Mouse (Mus musculus): ENCODE results near the gene Gm10271. TPM values are rescaled to one million over a fixed set of nuclear protein-coding genes. Genes with fewer than 3 reads are reported as not detected.

Gene Gm10271
- polyA plus RNA-seq, 1 experiment from 2014 or later, result not detected

- Histone ChIP-seq H3K4me1 (replicated peaks; ENCODE audit: control insufficient read depth, insufficient read depth) (no peaks in the 10 kb centered on the region), H3K27me3 (ENCODE audit: control insufficient read depth, insufficient read depth, low read length) (no peaks in the 10 kb centered on the region), H3K4me3 (ENCODE audit: low read depth, low read length) (no peak overlapping the region), H3K27ac (replicated peaks) (no peak overlapping the region), H3K36me3 (ENCODE audit: control insufficient read depth, insufficient read depth, low read length) (peaks cover 2% of the 10 kb centered on the region; the same call in 1 of the 2 replicates), H3K9ac (ENCODE audit: low read length) (no peak overlapping the region), H3K4me2 (replicated peaks; ENCODE audit: low read depth) (no peak overlapping the region), H3K9me3 (ENCODE audit: control insufficient read depth, low read length) (no peaks in the 10 kb centered on the region)
- WGBS, result 58% methylated on average over 11 of the region's 11 CpGs
- no peak for ATAC-seq (ENCODE audit: low FRiP score, low TSS enrichment)
- DNase-seq (ENCODE audit: low spot score), result no peak
- no peak for TF ChIP-seq EP300 (optimal IDR thresholded peaks at IDR 0.05)
- TF ChIP-seq CTCF (IDR thresholded peaks at IDR 0.05; ENCODE audit: low read depth), result no peak
Observed at GRCm38 (mm10) chr10:116926428-116927113, 45.8 kb downstream of the Gm10271 start.

GRCm38 (mm10) chr10:116923651-116924495, 48.5 kb downstream of the Gm10271 start:
- Histone ChIP-seq H3K4me2 (replicated peaks; ENCODE audit: low read depth) (no peak overlapping the region), H3K36me3 (ENCODE audit: control insufficient read depth, insufficient read depth, low read length) (peaks cover 2% of the 10 kb centered on the region; the same call in 1 of the 2 replicates), H3K9me3 (ENCODE audit: control insufficient read depth, low read length) (no peaks in the 10 kb centered on the region), H3K9ac (ENCODE audit: low read length) (no peak overlapping the region), H3K4me1 (replicated peaks; ENCODE audit: control insufficient read depth, insufficient read depth) (no peaks in the 10 kb centered on the region), H3K27me3 (ENCODE audit: control insufficient read depth, insufficient read depth, low read length) (no peaks in the 10 kb centered on the region), H3K4me3 (ENCODE audit: low read depth, low read length) (no peak overlapping the region), H3K27ac (replicated peaks) (no peak overlapping the region)
- TF ChIP-seq CTCF (IDR thresholded peaks at IDR 0.05; ENCODE audit: low read depth) (no peak), EP300 (optimal IDR thresholded peaks at IDR 0.05) (no peak)
- WGBS, result 89% methylated on average over 19 of the region's 19 CpGs
- no peak for DNase-seq (ENCODE audit: low spot score)
- no peak for ATAC-seq (ENCODE audit: low FRiP score, low TSS enrichment)

GRCm38 (mm10) chr10:116922161-116922560, 50.2 kb downstream of the Gm10271 start:
- no peak overlapping the region for H3K27ac ChIP-seq (replicated peaks)
- H3K9ac ChIP-seq (ENCODE audit: low read length), result no peak overlapping the region
- no peak for TF ChIP-seq CTCF (IDR thresholded peaks at IDR 0.05; ENCODE audit: low read depth)
- TF ChIP-seq EP300 (optimal IDR thresholded peaks at IDR 0.05), result no peak
- H3K36me3 ChIP-seq (ENCODE audit: control insufficient read depth, insufficient read depth, low read length), result no peaks in the 10 kb centered on the region
- 84% methylated on average over 15 of the region's 15 CpGs for WGBS
- no peak overlapping the region for H3K4me2 ChIP-seq (replicated peaks; ENCODE audit: low read depth)
- no peaks in the 10 kb centered on the region for H3K27me3 ChIP-seq (ENCODE audit: control insufficient read depth, insufficient read depth, low read length)
- H3K9me3 ChIP-seq (ENCODE audit: control insufficient read depth, low read length), result no peaks in the 10 kb centered on the region
- DNase-seq (ENCODE audit: low spot score) (no peak), ATAC-seq (ENCODE audit: low FRiP score, low TSS enrichment) (no peak)
- no peaks in the 10 kb centered on the region for H3K4me1 ChIP-seq (replicated peaks; ENCODE audit: control insufficient read depth, insufficient read depth)
- H3K4me3 ChIP-seq (ENCODE audit: low read depth, low read length), result no peak overlapping the region

- no peak overlapping the region for H3K27ac ChIP-seq (replicated peaks)
- H3K4me1 ChIP-seq (replicated peaks; ENCODE audit: control insufficient read depth, insufficient read depth), result no peaks in the 10 kb centered on the region
- TF ChIP-seq EP300 (optimal IDR thresholded peaks at IDR 0.05) (no peak), CTCF (IDR thresholded peaks at IDR 0.05; ENCODE audit: low read depth) (no peak)
- DNase-seq (ENCODE audit: low spot score) (no peak), ATAC-seq (ENCODE audit: low FRiP score, low TSS enrichment) (no peak)
- H3K4me3 ChIP-seq (ENCODE audit: low read depth, low read length), result no peak overlapping the region
- no peaks in the 10 kb centered on the region for H3K9me3 ChIP-seq (ENCODE audit: control insufficient read depth, low read length)
- no peak overlapping the region for H3K4me2 ChIP-seq (replicated peaks; ENCODE audit: low read depth)
- no peaks in the 10 kb centered on the region for H3K27me3 ChIP-seq (ENCODE audit: control insufficient read depth, insufficient read depth, low read length)
- WGBS, result 87% methylated on average over 15 of the region's 15 CpGs
- no peaks in the 10 kb centered on the region for H3K36me3 ChIP-seq (ENCODE audit: control insufficient read depth, insufficient read depth, low read length)
- no peak overlapping the region for H3K9ac ChIP-seq (ENCODE audit: low read length)
Observed at GRCm38 (mm10) chr10:116921416-116921815, 51.0 kb downstream of the Gm10271 start.

- WGBS, result 75% methylated on average over 8 of the region's 8 CpGs
- Histone ChIP-seq H3K27me3 (ENCODE audit: control insufficient read depth, insufficient read depth, low read length) (no peaks in the 10 kb centered on the region), H3K27ac (replicated peaks) (no peak overlapping the region), H3K9me3 (ENCODE audit: control insufficient read depth, low read length) (no peaks in the 10 kb centered on the region), H3K4me3 (ENCODE audit: low read depth, low read length) (no peak overlapping the region), H3K4me1 (replicated peaks; ENCODE audit: control insufficient read depth, insufficient read depth) (no peaks in the 10 kb centered on the region), H3K9ac (ENCODE audit: low read length) (no peak overlapping the region), H3K36me3 (ENCODE audit: control insufficient read depth, insufficient read depth, low read length) (no peaks in the 10 kb centered on the region), H3K4me2 (replicated peaks; ENCODE audit: low read depth) (no peak overlapping the region)
- no peak for DNase-seq (ENCODE audit: low spot score)
- TF ChIP-seq EP300 (optimal IDR thresholded peaks at IDR 0.05), result no peak
- ATAC-seq (ENCODE audit: low FRiP score, low TSS enrichment), result no peak
Observed at GRCm38 (mm10) chr10:116920641-116921040, 51.8 kb downstream of the Gm10271 start.
